Mouse (Mus musculus): ENCODE results near the gene Ddx55.

DNA sequence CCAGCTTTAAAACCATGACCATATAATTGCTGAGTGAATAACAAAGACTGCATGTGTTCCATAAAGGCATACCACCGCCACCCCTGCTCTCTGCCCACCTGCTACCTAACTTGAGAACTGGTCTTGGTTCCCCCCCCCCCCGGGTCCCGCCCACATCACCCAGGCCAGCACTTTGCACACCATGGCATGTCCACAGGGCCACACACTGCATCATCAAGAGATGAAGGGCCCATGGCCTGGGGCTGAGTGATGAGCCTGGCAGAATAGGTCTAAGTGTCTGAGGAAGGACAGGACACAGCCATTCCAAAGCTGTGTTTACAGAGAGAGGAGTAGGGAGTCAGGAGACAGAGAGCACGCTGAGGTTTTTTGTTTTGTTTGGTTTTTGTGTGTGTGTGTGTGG, 24.3 kb upstream of the Ddx55 start:
- TF ChIP-seq CTCF (IDR thresholded peaks at IDR 0.05) (no peak), POLR2A (IDR thresholded peaks at IDR 0.05; ENCODE audit: insufficient read depth, low read depth, low read length) (no peak), EP300 (IDR thresholded peaks at IDR 0.05; ENCODE audit: insufficient read depth, low read depth, low read length) (no peak)

Measured in heart, adult 2 months (tissue).